Mouse (Mus musculus) cerebellum, adult 2 months (tissue): ENCODE results near the gene Cavin3.

Experiments used
- CTCF ChIP-seq: fragments of 200-500 bp; IDR thresholded peaks from 2 replicates; pipeline ENCODE4 v1.5.1; 2011; ENCODE audit warnings: low read depth, mild to moderate bottlenecking, control low read depth, low read length, moderate library complexity, borderline replicate concordance; ENCODE audit not compliant: insufficient read depth
- POLR2A ChIP-seq: fragments of 200-500 bp; IDR thresholded peaks from 2 replicates; pipeline ENCODE4 v1.6.1; 2011; ENCODE audit warnings: low read length, control low read depth, borderline replicate concordance; ENCODE audit not compliant: insufficient read depth

- TF ChIP-seq POLR2A: no peak
- no peak for TF ChIP-seq CTCF
Measured at GRCm38 (mm10) chr7:105520201-105520600, 38.1 kb upstream of the Cavin3 start.
